Mouse (Mus musculus) C2C12 (cell line): ENCODE results near the gene Zfp697.

Experiments used
- CTCF ChIP-seq: IDR thresholded peaks from one replicate; pipeline ENCODE4 v1.5.1; 2011; ENCODE audit not compliant: control insufficient read depth, insufficient read depth, insufficient read length
- MAX ChIP-seq: IDR thresholded peaks from one replicate; pipeline ENCODE4 v1.6.1; 2011; ENCODE audit warnings: mild to moderate bottlenecking, control low read depth
- MYOG ChIP-seq: IDR thresholded peaks from one replicate; pipeline ENCODE4 v1.6.1; 2011; ENCODE audit not compliant: control insufficient read depth, insufficient read length; ENCODE audit errors: extremely low read depth

- TF ChIP-seq CTCF: no peak
- TF ChIP-seq MYOG: no peak
- no peak for TF ChIP-seq MAX
Observed at GRCm38 (mm10) chr3:98629633-98630032, 247.4 kb downstream of the Zfp697 start.
